Mouse (Mus musculus): ENCODE measurements around the gene Eml5. TPM values are rescaled to one million over a fixed set of nuclear protein-coding genes. Genes with fewer than 3 reads are reported as not detected.

Gene Eml5
- 1 to 10 TPM; 3.2 to 3.3 TPM for total RNA-seq (2021)

- peak; percentile 17 for DNase-seq (ENCODE audit: low spot score)
- intact Hi-C loops (cut with DNase I), result no loop called here
Observed at GRCm38 (mm10) chr12:98900881-98901801, at the start of gene Eml5. Gene Eml5, minus strand, starts transcription at chr12:98901484.

DNA sequence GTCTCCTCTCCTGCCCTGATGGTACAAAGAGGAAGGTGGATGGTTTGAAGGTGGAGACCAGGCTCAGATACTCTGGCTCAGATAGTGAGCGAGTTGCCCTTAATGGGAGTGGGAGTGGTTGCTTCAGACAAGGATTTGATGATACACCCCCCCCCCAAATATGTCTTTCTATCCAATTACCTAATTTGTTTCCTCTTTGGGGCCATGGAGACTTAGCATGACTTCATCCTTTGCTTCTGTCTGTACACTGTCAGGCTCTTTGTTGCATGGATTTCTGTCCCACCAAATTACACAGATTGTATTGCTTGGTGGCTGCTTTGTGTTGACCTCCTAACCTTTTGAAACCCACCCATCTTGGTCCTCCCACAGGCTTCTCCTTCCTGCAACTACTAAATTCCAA is 31.6 kb upstream of the Eml5 start:
- intact Hi-C loops (cut with DNase I), result no loop called here
- DNase-seq (ENCODE audit: low spot score), result no peak

DNA sequence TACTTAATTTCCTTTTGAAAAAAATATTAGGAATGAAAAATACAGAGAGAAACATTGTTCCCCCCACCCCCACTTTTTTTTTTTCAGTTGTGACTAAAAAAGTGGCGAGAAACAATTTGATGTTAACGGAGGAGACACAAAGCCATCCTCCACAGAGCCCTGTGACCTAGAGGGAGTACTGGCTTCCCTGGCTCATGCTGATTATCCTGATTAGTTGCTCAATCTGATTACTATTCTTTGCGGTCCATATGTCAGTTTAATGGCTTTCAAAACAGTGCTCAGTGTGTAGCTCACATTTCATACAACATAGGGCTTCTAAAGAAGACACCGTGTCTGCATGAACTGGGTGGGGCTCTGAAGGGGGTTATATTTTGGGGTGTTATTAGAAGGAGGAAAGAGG is 31.2 kb upstream of the Eml5 start:
- intact Hi-C loops (cut with DNase I), result no loop called here
- no peak for DNase-seq (ENCODE audit: low spot score)

- DNase-seq (ENCODE audit: low spot score), result no peak
- intact Hi-C loops (cut with DNase I), result no loop called here
Observed at GRCm38 (mm10) chr12:98931174-98931573, 29.9 kb upstream of the Eml5 start.

DNA sequence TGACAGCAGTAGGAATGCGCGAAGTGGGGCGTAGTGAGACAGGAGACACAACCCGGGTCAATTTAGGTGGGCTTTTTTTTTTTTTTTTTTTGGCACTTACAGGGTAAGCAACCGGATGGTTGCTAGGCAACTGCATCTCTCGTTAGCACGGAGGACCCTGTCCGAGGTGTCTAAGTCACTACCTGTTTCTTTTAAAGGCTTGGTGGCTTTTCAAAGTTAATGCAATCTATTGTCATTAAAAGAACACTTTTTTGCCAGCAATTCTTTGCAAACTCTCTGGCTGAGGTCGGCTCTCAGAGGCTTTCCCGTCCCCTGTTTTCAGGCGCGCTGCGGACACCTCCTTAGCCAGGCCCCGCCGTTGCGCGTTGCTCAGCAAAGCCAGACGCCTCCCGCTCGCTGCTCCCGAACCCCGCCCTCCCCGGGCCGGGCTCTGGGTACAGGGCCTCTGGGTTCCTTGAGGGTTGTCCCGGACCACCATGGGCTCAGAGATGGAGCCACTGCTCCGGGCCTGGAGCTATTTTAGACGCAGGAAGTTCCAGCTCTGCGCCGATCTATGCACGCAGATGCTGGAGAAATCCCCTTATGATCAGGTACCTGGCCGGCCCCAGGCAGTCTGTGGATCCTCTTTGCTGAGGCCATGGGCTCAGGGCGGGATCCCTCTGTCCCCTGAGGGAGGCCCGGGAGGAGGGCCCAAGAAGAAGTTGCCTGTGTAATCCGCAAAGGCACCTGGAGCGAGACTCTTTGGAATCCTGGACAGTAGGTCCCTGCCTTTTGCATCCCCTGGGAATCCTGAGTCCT is 19.1 kb upstream of the Eml5 start, which contains the start of gene Ttc8:
Ttc8 (plus strand) TSS at position 381 of the 798 bp plus-strand sequence.
- DNase-seq (ENCODE audit: low spot score), result peak; percentile 65
- intact Hi-C loops (cut with DNase I), result no loop called here

GRCm38 (mm10) chr12:98910096-98910495 is 8.8 kb upstream of the Eml5 start:
- DNase-seq (ENCODE audit: low spot score), result no peak
- intact Hi-C loops (cut with DNase I), result no loop called here

DNA sequence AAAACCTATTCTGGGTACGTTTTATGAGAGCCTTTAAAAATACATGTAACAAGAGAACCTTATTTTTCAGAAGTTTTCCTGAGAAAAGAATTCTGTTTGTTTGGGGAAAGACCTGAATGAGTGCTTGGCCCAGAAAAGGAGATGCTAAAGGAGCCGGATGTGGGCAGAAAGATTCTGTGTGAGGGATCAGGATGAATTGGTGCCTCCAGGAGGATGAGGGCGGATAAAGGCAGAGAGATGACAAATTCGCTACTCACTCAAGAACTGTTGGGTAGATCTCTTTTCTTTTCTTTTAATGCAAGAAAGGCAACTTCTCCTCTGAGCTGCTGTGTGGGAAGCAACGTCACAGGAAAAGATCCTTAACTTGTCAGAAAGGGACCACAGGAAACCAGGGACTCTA is 4.2 kb upstream of the Eml5 start:
- intact Hi-C loops (cut with DNase I), result no loop called here
- no peak for DNase-seq (ENCODE audit: low spot score)

DNA sequence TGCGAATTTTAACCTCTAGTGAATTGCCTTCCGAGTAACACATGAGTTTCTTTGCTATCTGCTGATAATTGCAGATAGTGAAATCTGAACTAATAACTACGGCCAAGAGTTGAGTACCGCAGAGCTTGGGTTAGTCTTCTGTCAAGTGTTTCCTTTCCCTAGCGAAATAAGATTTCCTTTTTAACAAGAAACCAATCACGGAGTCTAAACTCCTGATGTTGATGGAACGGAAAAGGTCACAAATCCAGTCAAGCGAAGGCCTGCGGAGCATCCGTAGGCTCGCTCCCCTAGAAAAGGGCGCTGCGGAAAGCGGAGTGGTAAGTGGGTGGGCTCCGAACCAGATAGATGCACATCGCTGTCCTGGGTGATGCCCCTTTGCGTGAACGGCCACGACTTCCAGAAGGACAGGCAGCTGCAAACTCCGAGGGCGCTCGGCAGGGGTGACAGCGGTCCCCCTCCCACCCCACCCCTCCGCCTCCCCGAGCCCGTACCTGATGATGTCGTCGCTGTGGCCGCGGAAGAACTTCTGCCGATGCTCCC is 873 bp downstream of the Eml5 start:
- no peak for DNase-seq (ENCODE audit: low spot score)

GRCm38 (mm10) chr12:98899676-98900075 is 1.6 kb downstream of the Eml5 start:
- DNase-seq (ENCODE audit: low spot score), result no peak
- intact Hi-C loops (cut with DNase I), result no loop called here

More for the DNA sequence above, 873 bp downstream of the Eml5 start:
- intact Hi-C loops (cut with DNase I), result no loop called here

DNA sequence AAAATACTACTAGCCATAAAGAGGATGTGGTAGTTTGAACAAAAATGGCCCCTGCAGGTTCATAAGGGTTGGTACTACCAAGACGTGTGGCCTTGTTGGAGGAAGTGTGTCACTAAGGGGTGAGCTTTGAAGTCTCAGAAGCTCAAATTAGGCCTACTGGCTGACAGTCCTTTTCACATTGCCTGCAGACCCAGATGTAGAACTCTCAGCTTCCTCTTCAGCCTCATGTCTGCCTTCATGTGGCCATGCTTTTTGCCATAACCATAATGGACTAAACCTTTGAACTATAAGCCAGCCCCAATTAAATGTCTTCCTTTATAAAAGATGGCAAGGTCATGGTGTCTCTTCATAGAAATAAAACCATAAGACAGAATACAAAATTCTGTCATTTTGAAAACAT is 4.5 kb downstream of the Eml5 start:
- DNase-seq (ENCODE audit: low spot score), result no peak
- intact Hi-C loops (cut with DNase I), result no loop called here

DNA sequence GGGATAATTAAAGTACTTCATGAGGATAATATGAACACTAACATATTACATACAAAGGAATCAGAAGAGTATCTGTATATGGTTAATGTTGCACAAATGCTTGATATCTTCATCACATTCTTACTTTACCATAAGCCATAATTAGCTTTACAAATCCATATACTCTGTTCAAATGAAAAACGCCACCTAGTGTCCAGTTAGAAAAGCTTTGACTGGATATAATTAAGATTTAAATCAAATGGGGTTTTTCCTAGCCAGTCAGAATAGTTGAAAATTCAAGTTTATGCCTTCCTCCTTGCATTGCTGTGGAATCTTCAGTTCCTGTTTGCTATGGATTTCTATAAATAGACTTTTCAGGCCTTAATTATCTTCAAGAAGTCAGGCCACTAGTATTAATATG is 16.8 kb downstream of the Eml5 start:
- intact Hi-C loops (cut with DNase I), result no loop called here
- no peak for DNase-seq (ENCODE audit: low spot score)

DNA sequence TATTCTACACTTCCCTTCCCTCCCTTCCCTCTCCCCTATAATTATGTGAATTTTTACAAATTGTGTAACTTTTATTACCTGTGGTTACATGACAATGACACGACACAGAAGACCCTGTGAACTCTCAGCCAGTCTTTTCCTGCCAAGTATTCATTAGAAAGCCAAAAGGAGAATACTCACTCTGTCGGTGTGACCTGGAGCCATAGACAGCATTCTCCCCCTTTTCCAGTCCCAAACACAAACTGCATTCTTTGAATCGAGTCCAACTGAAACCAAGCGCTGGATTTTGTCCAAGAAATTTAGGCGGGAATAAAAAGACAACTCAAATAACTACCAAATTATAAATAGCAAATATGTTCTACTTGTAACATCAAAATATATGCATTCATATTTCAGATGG is 19.5 kb downstream of the Eml5 start:
- no peak for DNase-seq (ENCODE audit: low spot score)
- intact Hi-C loops (cut with DNase I), result loop anchor here (2.0 kb wide), 1 partner anchor 207 kb away; no protein-coding TSS in a partner anchor

- DNase-seq (ENCODE audit: low spot score), result no peak
- intact Hi-C loops (cut with DNase I), result no loop called here
Observed at GRCm38 (mm10) chr12:98878693-98879092, 22.6 kb downstream of the Eml5 start.

DNA sequence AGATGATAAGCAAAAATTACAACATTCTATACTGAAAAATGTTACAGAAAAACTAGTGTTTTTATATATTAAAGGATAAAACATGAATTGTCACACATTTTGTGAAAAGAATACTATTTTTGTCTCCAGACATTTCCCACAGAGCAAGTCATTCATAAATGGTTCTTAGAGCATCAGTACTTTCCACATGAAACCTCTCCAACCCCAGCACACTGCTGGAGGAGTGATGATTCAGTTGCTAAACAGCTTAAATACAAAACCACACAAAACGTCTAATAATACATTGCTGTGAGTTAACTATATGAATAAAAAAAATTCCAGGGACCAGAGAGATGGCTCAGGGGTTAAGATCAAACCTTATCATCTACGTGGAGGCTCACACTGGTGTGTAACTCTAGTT is 26.1 kb downstream of the Eml5 start:
- intact Hi-C loops (cut with DNase I), result no loop called here
- no peak for DNase-seq (ENCODE audit: low spot score)

- intact Hi-C loops (cut with DNase I), result no loop called here
- DNase-seq (ENCODE audit: low spot score), result no peak
Observed at GRCm38 (mm10) chr12:98872836-98873235, 28.4 kb downstream of the Eml5 start.

GRCm38 (mm10) chr12:98863436-98863835 is 37.8 kb downstream of the Eml5 start:
- intact Hi-C loops (cut with DNase I), result no loop called here
- no peak for DNase-seq (ENCODE audit: low spot score)

DNA sequence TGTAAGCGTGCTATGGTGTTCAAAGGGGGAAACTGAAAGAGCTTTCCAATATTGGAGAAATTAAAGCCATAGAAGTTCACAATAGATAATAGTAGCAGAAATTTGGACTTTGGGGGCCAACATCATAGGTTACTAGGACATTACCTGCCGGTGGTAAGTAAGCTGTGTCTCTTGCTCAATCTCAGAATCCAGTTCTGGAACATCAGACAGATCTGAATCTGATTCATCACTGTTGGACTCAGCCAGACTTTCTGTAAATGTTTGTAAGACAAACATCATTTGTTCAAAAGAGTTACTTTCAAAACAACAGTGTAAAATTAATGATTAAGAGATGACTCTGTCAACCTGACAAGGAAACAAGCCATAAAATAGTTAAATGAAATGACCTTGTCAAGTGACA is 41.0 kb downstream of the Eml5 start:
- intact Hi-C loops (cut with DNase I), result no loop called here
- DNase-seq (ENCODE audit: low spot score), result no peak

DNA sequence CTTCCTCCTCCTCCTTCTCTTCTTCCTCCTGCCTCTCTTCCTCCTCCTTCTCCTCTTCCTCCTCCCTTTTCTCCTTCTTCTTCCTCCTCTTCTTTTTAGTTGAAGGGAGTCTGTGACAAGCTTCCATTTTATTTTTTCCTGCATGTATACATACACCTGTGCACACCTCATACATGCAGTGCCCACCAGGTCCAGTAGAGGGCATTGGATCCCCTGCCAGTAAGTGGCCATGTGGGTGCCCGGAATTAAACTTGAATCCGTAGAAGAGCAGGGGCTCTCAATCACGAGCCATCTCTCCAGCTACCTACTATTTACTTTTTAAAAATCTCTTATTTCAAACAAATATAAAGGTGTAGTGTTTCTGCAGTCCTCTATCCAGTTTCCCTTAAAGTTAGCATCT is 50.5 kb downstream of the Eml5 start:
- intact Hi-C loops (cut with DNase I), result no loop called here
- no peak for DNase-seq (ENCODE audit: low spot score)

GRCm38 (mm10) chr12:98844774-98845173 is 56.5 kb downstream of the Eml5 start:
- intact Hi-C loops (cut with DNase I), result no loop called here
- DNase-seq (ENCODE audit: low spot score), result no peak

DNA sequence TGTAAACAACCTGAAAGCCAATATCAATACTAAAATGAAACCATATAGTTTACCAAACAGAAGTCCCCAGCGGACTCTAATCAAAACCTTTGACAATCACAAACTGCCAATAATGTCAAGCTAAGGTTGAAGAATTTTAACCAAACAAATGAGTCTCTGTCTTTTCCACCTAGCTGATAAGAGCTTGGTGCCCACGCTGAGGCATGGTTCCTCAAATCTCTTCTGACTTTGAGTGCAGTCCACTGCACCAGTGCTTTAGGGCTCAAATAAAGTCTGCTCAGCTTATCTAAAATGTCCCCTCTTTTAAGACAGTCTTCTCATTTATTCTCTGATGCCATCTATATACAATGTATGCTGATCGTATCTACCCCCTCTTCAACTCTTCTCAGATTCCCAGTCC is 61.1 kb downstream of the Eml5 start:
- no peak for DNase-seq (ENCODE audit: low spot score)
- intact Hi-C loops (cut with DNase I), result no loop called here

DNA sequence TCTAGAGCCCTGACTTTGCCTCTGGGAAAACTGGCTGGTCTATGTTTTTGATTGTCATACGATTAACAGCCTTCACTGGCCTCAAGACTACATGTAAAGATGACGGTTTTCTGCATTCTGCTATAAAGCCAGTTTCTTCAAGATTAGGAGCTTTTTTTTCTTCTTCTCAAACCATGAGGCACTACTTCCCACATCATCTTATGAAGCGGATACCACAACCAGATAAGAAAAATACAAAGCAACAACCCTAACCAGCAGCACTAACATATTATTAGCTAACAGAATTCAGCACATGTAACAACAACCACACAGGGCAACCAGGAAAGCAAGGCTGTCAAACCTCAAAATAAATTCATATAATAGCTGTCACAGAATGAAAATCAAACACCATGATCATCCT is 63.3 kb downstream of the Eml5 start:
- no peak for DNase-seq (ENCODE audit: low spot score)
- intact Hi-C loops (cut with DNase I), result no loop called here
